Mouse (Mus musculus): ENCODE results near the gene Fbxl14. TPM values are rescaled to one million over a fixed set of nuclear protein-coding genes. Genes with fewer than 3 reads are reported as not detected.
A peak's percentile ranks its signal among the peaks of the same experiment; 100 is the strongest.

Gene Fbxl14
- polyA plus RNA-seq, 1 experiment from 2014 or later, result 29.5 TPM

- DNase-seq (ENCODE audit: low read depth, low spot score), result no peak
- in situ Hi-C loops (cut with MboI; ENCODE audit: low pct_unique_long_range_greater_than_20kb), result no loop called here
- POLR2A ChIA-PET, result no interaction called here
These were observed 31.0 kb upstream of the Fbxl14 start for GRCm38 (mm10) chr6:119448321-119449059.

DNA sequence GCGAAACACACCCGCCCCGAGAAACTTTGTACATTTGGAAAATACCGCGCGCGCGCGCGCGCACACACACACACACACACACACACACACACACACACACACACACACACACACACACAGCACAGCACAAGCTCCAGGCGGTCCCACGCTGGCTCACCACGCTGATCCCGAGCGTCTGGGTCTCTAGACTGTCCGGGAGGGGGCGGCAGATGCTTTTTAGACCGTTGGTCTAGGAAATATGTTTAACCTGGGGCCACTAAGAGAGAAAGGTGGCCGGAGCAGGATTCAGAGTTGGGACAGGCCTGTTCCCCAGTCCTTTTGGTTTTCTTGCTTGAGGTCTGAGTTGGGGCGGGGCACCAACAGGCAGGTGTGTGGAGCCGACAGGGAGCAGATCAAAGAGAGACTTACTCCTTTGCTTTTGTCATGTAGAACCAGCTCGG, 30.4 kb upstream of the Fbxl14 start:
- POLR2A ChIA-PET, result no interaction called here
- DNase-seq (ENCODE audit: low read depth, low spot score), result no peak
- CTCF ChIA-PET, result interaction anchor here (1.1 to 1.2 kb wide), 3 partner anchors 13 to 19 kb away, joined by 3 to 5 read pairs (median 4); no protein-coding TSS in a partner anchor
- no peak for TF ChIP-seq CTCF (IDR thresholded peaks at IDR 0.05)
- no peak for ATAC-seq
- H3K27me3 ChIP-seq, result no peaks in the 10 kb centered on the region
- in situ Hi-C loops (cut with MboI; ENCODE audit: low pct_unique_long_range_greater_than_20kb), result no loop called here

More at GRCm38 (mm10) chr6:119448321-119449059, 31.0 kb upstream of the Fbxl14 start:
- no peak for ATAC-seq
- CTCF ChIA-PET, result interaction anchor here (0.9 to 1.2 kb wide), 4 partner anchors 9 to 18 kb away, joined by 3 to 5 read pairs (median 4); no protein-coding TSS in a partner anchor
- no peak for TF ChIP-seq CTCF (IDR thresholded peaks at IDR 0.05)
- H3K27me3 ChIP-seq, result no peaks in the 10 kb centered on the region

GRCm38 (mm10) chr6:119450965-119451943, 28.2 kb upstream of the Fbxl14 start:
- TF ChIP-seq CTCF (IDR thresholded peaks at IDR 0.05), result no peak
- in situ Hi-C loops (cut with MboI; ENCODE audit: low pct_unique_long_range_greater_than_20kb), result no loop called here
- POLR2A ChIA-PET, result no interaction called here
- no peak for DNase-seq (ENCODE audit: low read depth, low spot score)
- CTCF ChIA-PET, result interaction anchor here (0.9 to 1.3 kb wide), 3 partner anchors 8 to 13 kb away, joined by 3 read pairs; no protein-coding TSS in a partner anchor
- H3K27me3 ChIP-seq, result no peaks in the 10 kb centered on the region
- ATAC-seq, result no peak

DNA sequence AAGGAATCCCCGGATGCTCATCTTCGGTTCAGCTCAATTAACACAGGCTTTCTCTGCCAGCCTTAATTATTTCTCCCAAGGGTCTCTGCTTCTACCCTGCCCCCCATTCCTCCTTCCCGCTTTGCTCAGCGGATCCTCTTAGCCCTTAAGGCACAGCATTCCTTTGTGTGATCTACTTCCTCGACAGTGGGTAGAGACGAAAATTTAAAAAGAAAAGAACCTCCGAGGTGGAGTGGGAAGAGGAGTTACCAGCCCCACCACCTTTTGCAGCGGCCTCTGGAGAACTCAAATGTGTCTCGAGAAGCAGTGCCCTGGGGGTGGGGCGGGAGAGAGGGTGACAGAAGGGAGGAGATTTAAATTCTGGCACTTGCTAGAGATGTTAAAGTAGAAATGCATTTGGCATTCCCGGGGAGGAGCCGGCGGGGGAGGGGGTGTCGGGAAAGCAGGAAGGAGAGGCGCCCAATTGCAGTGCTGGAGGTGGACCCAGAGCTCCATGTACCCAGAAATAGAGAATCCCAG, 27.4 kb upstream of the Fbxl14 start:
- CTCF ChIA-PET, result interaction anchor here (1.3 kb wide), 1 partner anchor 9 kb away, joined by 3 read pairs; no protein-coding TSS in a partner anchor
- POLR2A ChIA-PET, result no interaction called here
- no peak for DNase-seq (ENCODE audit: low read depth, low spot score)
- no peak for TF ChIP-seq CTCF (IDR thresholded peaks at IDR 0.05)
- H3K27me3 ChIP-seq, result no peaks in the 10 kb centered on the region
- in situ Hi-C loops (cut with MboI; ENCODE audit: low pct_unique_long_range_greater_than_20kb), result no loop called here
- ATAC-seq, result no peak

- DNase-seq (ENCODE audit: low read depth, low spot score), result no peak
- in situ Hi-C loops (cut with MboI; ENCODE audit: low pct_unique_long_range_greater_than_20kb), result no loop called here
These were observed 21.3 kb upstream of the Fbxl14 start for GRCm38 (mm10) chr6:119458166-119458565.

GRCm38 (mm10) chr6:119459041-119459440, 20.4 kb upstream of the Fbxl14 start:
- POLR2A ChIA-PET, result no interaction called here
- in situ Hi-C loops (cut with MboI; ENCODE audit: low pct_unique_long_range_greater_than_20kb), result no loop called here
- TF ChIP-seq CTCF (IDR thresholded peaks at IDR 0.05), result no peak

More at GRCm38 (mm10) chr6:119458166-119458565, 21.3 kb upstream of the Fbxl14 start:
- no peaks in the 10 kb centered on the region for H3K27me3 ChIP-seq
- TF ChIP-seq CTCF (IDR thresholded peaks at IDR 0.05), result no peak
- POLR2A ChIA-PET, result no interaction called here
- ATAC-seq, result no peak
- CTCF ChIA-PET, result interaction anchor here (2.0 kb wide), 1 partner anchor 9 kb away, joined by 5 read pairs; no protein-coding TSS in a partner anchor

DNA sequence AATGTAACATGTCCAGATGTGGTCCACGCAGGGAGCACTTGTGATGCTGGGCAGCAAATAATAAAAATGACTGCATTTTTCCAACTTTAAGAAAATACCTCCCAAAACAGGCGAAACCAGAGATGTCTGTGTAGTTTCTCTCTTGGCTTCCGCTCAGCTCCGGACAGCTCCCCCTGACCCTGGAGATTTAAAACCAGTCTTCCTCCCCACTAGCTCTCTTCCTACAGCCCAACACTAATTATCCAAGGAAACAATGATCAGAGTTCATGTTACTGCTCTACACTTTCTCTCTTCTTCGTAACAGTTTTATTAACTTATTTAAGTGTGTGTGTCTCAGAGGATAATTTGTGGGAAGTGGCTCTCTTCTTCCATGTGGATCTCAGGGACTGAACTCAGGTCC, 19.1 kb upstream of the Fbxl14 start:
- in situ Hi-C loops (cut with MboI; ENCODE audit: low pct_unique_long_range_greater_than_20kb), result no loop called here
- TF ChIP-seq CTCF (IDR thresholded peaks at IDR 0.05), result no peak
- H3K27me3 ChIP-seq, result no peaks in the 10 kb centered on the region
- no peak for DNase-seq (ENCODE audit: low read depth, low spot score)
- ATAC-seq, result no peak
- ChIA-PET CTCF (interaction anchor here (0.9 to 1.1 kb wide), 2 partner anchors 9 to 16 kb away, joined by 3 read pairs; no protein-coding TSS in a partner anchor), POLR2A (no interaction called here)

More at GRCm38 (mm10) chr6:119459041-119459440, 20.4 kb upstream of the Fbxl14 start:
- ATAC-seq (no peak), DNase-seq (ENCODE audit: low read depth, low spot score) (no peak)
- CTCF ChIA-PET, result no interaction called here
- no peaks in the 10 kb centered on the region for H3K27me3 ChIP-seq

- in situ Hi-C loops (cut with MboI; ENCODE audit: low pct_unique_long_range_greater_than_20kb), result no loop called here
- no peak for ATAC-seq
- H3K27me3 ChIP-seq, result no peaks in the 10 kb centered on the region
- CTCF ChIA-PET, result no interaction called here
- POLR2A ChIA-PET, result interaction anchor here (1.5 kb wide), 1 partner anchor 14 kb away, joined by 3 read pairs; no protein-coding TSS in a partner anchor
- TF ChIP-seq CTCF (IDR thresholded peaks at IDR 0.05), result no peak
- no peak for DNase-seq (ENCODE audit: low read depth, low spot score)
These were observed 13.3 kb upstream of the Fbxl14 start for GRCm38 (mm10) chr6:119466161-119466560.

DNA sequence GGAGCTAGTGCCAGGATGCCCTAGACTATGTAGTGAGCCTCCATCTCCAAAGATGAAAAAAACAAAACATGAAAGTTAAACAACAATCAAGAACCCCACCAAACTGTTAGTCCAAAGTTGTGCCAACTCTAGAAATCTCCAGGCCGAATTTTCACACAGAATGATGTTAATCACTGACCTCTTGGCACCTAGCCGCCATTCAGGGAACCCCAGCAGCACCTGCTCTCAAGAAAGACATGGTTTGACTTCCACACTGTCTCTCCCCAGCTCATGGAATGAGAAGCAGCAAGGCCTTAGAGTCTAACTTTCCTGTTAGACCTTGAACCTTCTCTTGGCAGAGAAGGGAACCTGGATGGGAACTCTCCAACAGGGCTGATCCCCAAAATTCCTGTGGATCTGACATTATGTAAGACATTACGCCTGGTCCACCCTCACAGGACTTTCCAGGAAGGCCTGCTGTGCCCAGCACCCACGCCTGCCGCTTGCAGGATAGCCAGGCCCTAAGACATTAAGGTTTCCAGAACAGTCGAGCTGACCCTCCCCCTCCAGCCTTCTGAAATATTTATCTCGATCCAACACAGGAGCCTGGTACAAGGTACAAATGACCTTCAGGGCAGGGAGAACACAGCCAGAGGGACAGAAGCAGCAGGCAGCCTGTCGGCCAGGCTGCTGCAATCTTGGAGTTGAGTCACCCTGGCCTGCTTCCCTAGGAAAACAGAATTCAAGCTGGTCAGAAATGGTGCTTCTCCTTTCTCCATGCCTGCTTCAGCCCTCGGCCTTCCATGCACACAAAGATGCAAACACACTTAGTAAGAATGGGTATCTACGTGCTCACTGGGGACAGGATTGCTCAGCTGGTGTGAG, 12.3 kb upstream of the Fbxl14 start:
- ChIA-PET POLR2A (interaction anchor here (0.7 to 1.5 kb wide), 3 partner anchors 11 to 36 kb away, joined by 3 to 4 read pairs (median 3); no protein-coding TSS in a partner anchor), CTCF (interaction anchor here (1.1 to 1.8 kb wide), 7 partner anchors 9 to 572 kb away, joined by 3 to 6 read pairs (median 4); no protein-coding TSS in a partner anchor)
- no peak for TF ChIP-seq CTCF (IDR thresholded peaks at IDR 0.05)
- no peaks in the 10 kb centered on the region for H3K27me3 ChIP-seq
- in situ Hi-C loops (cut with MboI; ENCODE audit: low pct_unique_long_range_greater_than_20kb), result no loop called here
- DNase-seq (ENCODE audit: low read depth, low spot score) (no peak), ATAC-seq (peak; percentile 75)
